Mouse (Mus musculus) embryo, embryonic 11 days (tissue): ENCODE measurements around the gene Plekhh2.

ENCODE experiments used
- DNase-seq: peaks from one replicate; pipeline ENCODE4 v3.0.0-alpha.2; 2015

Gene Plekhh2

GRCm38 (mm10) chr17:84575108-84575507, 63.4 kb downstream of the Plekhh2 start:
- no peak for DNase-seq

GRCm38 (mm10) chr17:84576621-84577293, 65.1 kb downstream of the Plekhh2 start:
- no peak for DNase-seq

- no peak for DNase-seq
Measured at GRCm38 (mm10) chr17:84579249-84579648, 67.6 kb downstream of the Plekhh2 start.

- DNase-seq, result no peak
Measured at GRCm38 (mm10) chr17:84579817-84580216, 68.1 kb downstream of the Plekhh2 start.

- DNase-seq, result no peak
Measured at GRCm38 (mm10) chr17:84580821-84581220, 69.1 kb downstream of the Plekhh2 start.

GRCm38 (mm10) chr17:84581740-84582414, 70.2 kb downstream of the Plekhh2 start:
- DNase-seq, result no peak

GRCm38 (mm10) chr17:84584107-84584506, 72.4 kb downstream of the Plekhh2 start:
- DNase-seq, result no peak

GRCm38 (mm10) chr17:84585104-84585503, 73.4 kb downstream of the Plekhh2 start:
- no peak for DNase-seq

GRCm38 (mm10) chr17:84590065-84590464, 78.4 kb downstream of the Plekhh2 start:
- DNase-seq, result no peak

GRCm38 (mm10) chr17:84591431-84592150, 79.9 kb downstream of the Plekhh2 start:
- DNase-seq, result no peak

GRCm38 (mm10) chr17:84596015-84596441, 84.3 kb downstream of the Plekhh2 start:
- DNase-seq, result no peak

- DNase-seq, result no peak
Measured at GRCm38 (mm10) chr17:84596501-84596900, 84.8 kb downstream of the Plekhh2 start.

- no peak for DNase-seq
Measured at GRCm38 (mm10) chr17:84597859-84598258, 86.2 kb downstream of the Plekhh2 start.

- DNase-seq, result no peak
Measured at GRCm38 (mm10) chr17:84598928-84599327, 87.2 kb downstream of the Plekhh2 start.

- DNase-seq, result no peak
Measured at GRCm38 (mm10) chr17:84600051-84600983, 88.6 kb downstream of the Plekhh2 start.

- no peak for DNase-seq
Measured at GRCm38 (mm10) chr17:84601805-84602204, 90.1 kb downstream of the Plekhh2 start.

- no peak for DNase-seq
Measured at GRCm38 (mm10) chr17:84603202-84603627, 91.5 kb downstream of the Plekhh2 start.

GRCm38 (mm10) chr17:84603709-84604420, 92.2 kb downstream of the Plekhh2 start:
- no peak for DNase-seq

GRCm38 (mm10) chr17:84606976-84607375, 95.3 kb downstream of the Plekhh2 start:
- no peak for DNase-seq

GRCm38 (mm10) chr17:84607617-84608016, 95.9 kb downstream of the Plekhh2 start:
- DNase-seq, result no peak

- DNase-seq, result no peak
Measured at GRCm38 (mm10) chr17:84608606-84609005, 96.9 kb downstream of the Plekhh2 start.

GRCm38 (mm10) chr17:84611500-84611899, 99.8 kb downstream of the Plekhh2 start:
- no peak for DNase-seq
